Mouse (Mus musculus): ENCODE data around the gene Nfyb.

Nfyb gene

GRCm38 (mm10) chr10:82779831-82780230, 15.9 kb upstream of the Nfyb start:
- CTCF ChIA-PET, result interaction anchor here (0.7 kb wide), 1 partner anchor 21 kb away, joined by 4 read pairs; no protein-coding TSS in a partner anchor

- CTCF ChIA-PET, result no interaction called here
These were observed 15.0 kb upstream of the Nfyb start for GRCm38 (mm10) chr10:82778791-82779549.

- CTCF ChIA-PET, result no interaction called here
These were observed 13.9 kb upstream of the Nfyb start for GRCm38 (mm10) chr10:82777886-82778285.

GRCm38 (mm10) chr10:82777075-82777474, 13.1 kb upstream of the Nfyb start:
- CTCF ChIA-PET, result no interaction called here

- CTCF ChIA-PET, result no interaction called here
These were observed 10.9 kb upstream of the Nfyb start for GRCm38 (mm10) chr10:82774841-82775240.

GRCm38 (mm10) chr10:82771595-82772170, 7.7 kb upstream of the Nfyb start:
- CTCF ChIA-PET, result no interaction called here

- CTCF ChIA-PET, result no interaction called here
These were observed 6.8 kb upstream of the Nfyb start for GRCm38 (mm10) chr10:82770713-82771112.

- CTCF ChIA-PET, result no interaction called here
These were observed 5.0 kb upstream of the Nfyb start for GRCm38 (mm10) chr10:82768901-82769300.

- CTCF ChIA-PET, result no interaction called here
These were observed 925 bp downstream of the Nfyb start for GRCm38 (mm10) chr10:82762756-82763681.

GRCm38 (mm10) chr10:82761037-82761811, 2.7 kb downstream of the Nfyb start:
- CTCF ChIA-PET, result no interaction called here

- CTCF ChIA-PET, result interaction anchor here (0.5 kb wide), 1 partner anchor 20 kb away, joined by 4 read pairs; no protein-coding TSS in a partner anchor
These were observed 4.2 kb downstream of the Nfyb start for GRCm38 (mm10) chr10:82759706-82760105.

- CTCF ChIA-PET, result interaction anchor here (0.5 kb wide), 1 partner anchor 21 kb away, joined by 4 read pairs; no protein-coding TSS in a partner anchor
These were observed 5.1 kb downstream of the Nfyb start for GRCm38 (mm10) chr10:82758878-82759277.

- CTCF ChIA-PET, result no interaction called here
These were observed 5.6 kb downstream of the Nfyb start for GRCm38 (mm10) chr10:82758368-82758767.

- CTCF ChIA-PET, result no interaction called here
These were observed 6.6 kb downstream of the Nfyb start for GRCm38 (mm10) chr10:82757341-82757740.

- CTCF ChIA-PET, result no interaction called here
These were observed 7.5 kb downstream of the Nfyb start for GRCm38 (mm10) chr10:82756466-82756865.

- CTCF ChIA-PET, result interaction anchor here (0.6 kb wide), 1 partner anchor 274 kb away, joined by 4 read pairs; no protein-coding TSS in a partner anchor
These were observed 8.6 kb downstream of the Nfyb start for GRCm38 (mm10) chr10:82755213-82755890.

- CTCF ChIA-PET, result no interaction called here
These were observed 9.3 kb downstream of the Nfyb start for GRCm38 (mm10) chr10:82754642-82755041.

GRCm38 (mm10) chr10:82752921-82753320, 11.0 kb downstream of the Nfyb start:
- CTCF ChIA-PET, result no interaction called here

GRCm38 (mm10) chr10:82750778-82751177, 13.2 kb downstream of the Nfyb start:
- CTCF ChIA-PET, result no interaction called here

- CTCF ChIA-PET, result no interaction called here
These were observed 16.7 kb downstream of the Nfyb start for GRCm38 (mm10) chr10:82746988-82747850.

Measured in spleen, embryonic (tissue).